Mouse (Mus musculus) bone marrow, adult 2 months (tissue): ENCODE results near the gene Clec4n. TPM values are rescaled to one million over a fixed set of nuclear protein-coding genes. Genes with fewer than 3 reads are reported as not detected.
"Not testable (repeated sequence)": the region's sequence is repeated elsewhere in the genome, so short reads cannot be mapped to it uniquely, and the experiment has no call there.

ENCODE experiments used
- H3K27ac ChIP-seq: fragments of 200-500 bp; 2 replicates; pipeline ENCODE4 v1.5.1; 2012; ENCODE audit warnings: low read depth, mild to moderate bottlenecking, control low read depth, inconsistent platforms, low read length; ENCODE audit not compliant: control insufficient read depth, poor library complexity, insufficient read depth
- H3K4me1 ChIP-seq: fragments of 200-500 bp; 2 replicates; pipeline ENCODE4 v1.6.1; 2011; ENCODE audit warnings: low read length; ENCODE audit not compliant: control insufficient read depth, insufficient read depth
- H3K4me3 ChIP-seq: fragments of 200-500 bp; replicated peaks from 2 replicates; pipeline ENCODE3; 2011; ENCODE audit warnings: mild to moderate bottlenecking, low read depth, low read length, control low read depth; ENCODE audit not compliant: control insufficient read depth
- CTCF ChIP-seq: fragments of 200-500 bp; IDR thresholded peaks from 2 replicates; pipeline ENCODE4 v1.5.1; 2011; ENCODE audit warnings: low read length, control low read depth; ENCODE audit not compliant: control insufficient read depth, insufficient read depth
- POLR2A ChIP-seq: fragments of 200-500 bp; IDR thresholded peaks from 2 replicates; pipeline ENCODE4 v1.6.1; 2011; ENCODE audit warnings: low read depth, mild to moderate bottlenecking, control low read depth, low read length, borderline replicate concordance; ENCODE audit not compliant: control insufficient read depth
- WGBS: fragments of 180-500 bp; shearing (Covaris S2); methylation state at CpG from one replicate; pipeline ENCODE4 v1.1.7; 2018; 5-methylcytosine and 5-hydroxymethylcytosine counted together
- polyA plus RNA-seq: library from polyadenylated mRNA; stranded (reverse); fragments of >200 nt; gene quantifications from 2 replicates; pipeline ENCODE4 v1.2.4, GENCODE M21; 2011; ENCODE audit warnings: low replicate concordance; ENCODE audit not compliant: missing spikeins, insufficient read depth, insufficient read length

Clec4n gene
- polyA plus RNA-seq, 1 experiment = not detected

GRCm38 (mm10) chr6:123244201-123244600 lies 14.6 kb downstream of the Clec4n start:
- 54% methylated on average over 5 of the region's 5 CpGs for WGBS
- TF ChIP-seq CTCF (no peak), POLR2A (no peak)
- no peak overlapping the region for H3K27ac ChIP-seq
- no peak overlapping the region for H3K4me3 ChIP-seq
- no peaks in the 10 kb centered on the region; the same call in 1 of the 2 replicates for H3K4me1 ChIP-seq

GRCm38 (mm10) chr6:123248862-123249261 lies 19.2 kb downstream of the Clec4n start:
- H3K27ac ChIP-seq, H3K4me1 ChIP-seq, H3K4me3 ChIP-seq: not testable (repeated sequence)
- peak; percentile 18; the same call in 1 of the 2 replicates for TF ChIP-seq CTCF
- 16% methylated on average over 2 of the region's 2 CpGs for WGBS

- TF ChIP-seq POLR2A (no peak), CTCF (no peak)
- no peak overlapping the region for H3K27ac ChIP-seq
Measured at GRCm38 (mm10) chr6:123252735-123253134, 23.1 kb downstream of the Clec4n start.

GRCm38 (mm10) chr6:123258946-123259345 lies 29.3 kb downstream of the Clec4n start:
- Histone ChIP-seq H3K4me3 (no peak overlapping the region), H3K4me1 (peaks cover 1% of the 10 kb centered on the region; the same call in 1 of the 2 replicates), H3K27ac (no peak overlapping the region)
- 81% methylated on average over 3 of the region's 3 CpGs for WGBS
- TF ChIP-seq POLR2A (no peak), CTCF (no peak)

More at GRCm38 (mm10) chr6:123252735-123253134, 23.1 kb downstream of the Clec4n start:
- Histone ChIP-seq H3K4me3 (no peak overlapping the region), H3K4me1 (no peaks in the 10 kb centered on the region; the same call in 1 of the 2 replicates)

GRCm38 (mm10) chr6:123259889-123260603 lies 30.4 kb downstream of the Clec4n start:
- Histone ChIP-seq H3K4me3 (no peak overlapping the region), H3K27ac (peak overlapping the region; percentile 74; the same call in 1 of the 2 replicates), H3K4me1 (peaks cover 2% of the 10 kb centered on the region; the same call in 1 of the 2 replicates)
- TF ChIP-seq CTCF (no peak), POLR2A (no peak)
- WGBS = 19% methylated on average over 4 of the region's 4 CpGs

GRCm38 (mm10) chr6:123260868-123261267 lies 31.2 kb downstream of the Clec4n start:
- TF ChIP-seq POLR2A = no peak
- TF ChIP-seq CTCF = no peak
- Histone ChIP-seq H3K4me3 (no peak overlapping the region), H3K27ac (no peak overlapping the region), H3K4me1 (peaks cover 2% of the 10 kb centered on the region; the same call in 1 of the 2 replicates)
- WGBS = 81% methylated on average over 1 of the region's 1 CpGs

- TF ChIP-seq CTCF = no peak
- no peak for TF ChIP-seq POLR2A
- H3K27ac ChIP-seq = peak within 1 kb of the TSS; percentile 27; the same call in 1 of the 2 replicates
- 13% methylated on average over 4 of the region's 4 CpGs for WGBS
Measured at GRCm38 (mm10) chr6:123261555-123262161, 32.0 kb downstream of the Clec4n start, which contains the start of gene Clec4d. Clec4d (plus strand) TSS chr6:123262111.

GRCm38 (mm10) chr6:123264194-123264593 lies 34.6 kb downstream of the Clec4n start:
- 51% methylated on average over 3 of the region's 3 CpGs for WGBS
- Histone ChIP-seq H3K27ac (0 out of 2 replicates have a peak overlapping the region, but pooled peaks have one; percentile 3), H3K4me3 (peak overlapping the region; percentile 52), H3K4me1 (peaks cover 2% of the 10 kb centered on the region; the same call in 1 of the 2 replicates)
- TF ChIP-seq CTCF = no peak
- TF ChIP-seq POLR2A = no peak

More at GRCm38 (mm10) chr6:123261555-123262161, 32.0 kb downstream of the Clec4n start, which contains the start of gene Clec4d:
- Histone ChIP-seq H3K4me1 (peaks cover 2% of the 10 kb centered on the region; the same call in 1 of the 2 replicates), H3K4me3 (peak within 1 kb of the TSS; percentile 47)
